Mouse (Mus musculus) midbrain, embryonic 14.5 days (tissue): ENCODE results near the gene Atp1a2. TPM values are rescaled to one million over a fixed set of nuclear protein-coding genes. Genes with fewer than 3 reads are reported as not detected.

Source experiments
- ATAC-seq: fragments of 200-750 bp; cut with Nextera tagmentation; 2 replicates; pipeline ENCODE4 v1.8.0; 2017; ENCODE audit warnings: moderate number of reproducible peaks, moderate library complexity; ENCODE audit not compliant: low FRiP score, low TSS enrichment
- DNase-seq: peaks from one replicate; pipeline ENCODE4 v3.0.0-alpha.2; 2015
- H3K27ac ChIP-seq: fragments of 300-500 bp; sonication (generic); replicated peaks from 2 replicates; pipeline ENCODE4 v1.5.1; 2014; ENCODE audit warnings: mild to moderate bottlenecking, low read depth, low read length, moderate library complexity
- H3K27me3 ChIP-seq: fragments of 300-500 bp; sonication (generic); 2 replicates; pipeline ENCODE4 v1.6.1; 2014; ENCODE audit warnings: low read length, control low read depth, mixed read lengths; ENCODE audit not compliant: control insufficient read depth, insufficient read depth
- H3K36me3 ChIP-seq: fragments of 300-500 bp; sonication (generic); 2 replicates; pipeline ENCODE4 v1.6.1; 2014; ENCODE audit warnings: low read length, control low read depth; ENCODE audit not compliant: control insufficient read depth, insufficient read depth
- H3K4me1 ChIP-seq: fragments of 300-500 bp; sonication (generic); 2 replicates; pipeline ENCODE4 v1.6.1; 2014; ENCODE audit warnings: mild to moderate bottlenecking, antibody characterized with exemption, low read length, control low read depth; ENCODE audit not compliant: control insufficient read depth, insufficient read depth
- H3K4me2 ChIP-seq: fragments of 300-500 bp; sonication (generic); 2 replicates; pipeline ENCODE4 v1.6.1; 2014; ENCODE audit warnings: mild to moderate bottlenecking, low read length, moderate library complexity
- H3K4me3 ChIP-seq: fragments of 300-500 bp; sonication (generic); replicated peaks from 2 replicates; pipeline ENCODE4 v1.5.1; 2014; ENCODE audit warnings: low read depth, low read length
- H3K9ac ChIP-seq: fragments of 300-500 bp; sonication (generic); replicated peaks from 2 replicates; pipeline ENCODE4 v1.6.1; 2014; ENCODE audit warnings: mild to moderate bottlenecking, low read length, moderate library complexity
- H3K9me3 ChIP-seq: fragments of 300-500 bp; sonication (generic); 2 replicates; pipeline ENCODE4 v1.6.1; 2016; ENCODE audit warnings: low read length, control low read depth, mixed read lengths; ENCODE audit not compliant: control insufficient read depth
- WGBS: fragments of 180-500 bp; shearing (Covaris S2); extraction: QIAGEN DNeasy Blood & Tissue Kit; methylation state at CpG from one replicate; pipeline ENCODE4 v1.1.7; 2014; 5-methylcytosine and 5-hydroxymethylcytosine counted together
- polyA plus RNA-seq: library from polyadenylated mRNA; unstranded; fragments of >200 nt; fragmentation: Nextera tagmentation; extraction: Ambion mirVana; gene quantifications from 2 replicates; pipeline ENCODE4 v1.2.1, GENCODE M21; 2014

Gene Atp1a2
- polyA plus RNA-seq, 1 experiment from 2014 or later: 18.2 TPM

- peak overlapping the region; percentile 59 for H3K4me3 ChIP-seq
- H3K9ac ChIP-seq: peak overlapping the region; percentile 59
- DNase-seq: peak; percentile 86
- no peaks in the 10 kb centered on the region for H3K36me3 ChIP-seq
- ATAC-seq: peak; percentile 65
- peak overlapping the region; percentile 76 for H3K4me2 ChIP-seq
- WGBS: under 1% methylated on average over 49 of the region's 55 CpGs
- peak overlapping the region; percentile 66; the same call in 1 of the 2 replicates for H3K27ac ChIP-seq
- peaks cover 32% of the 10 kb centered on the region for H3K4me1 ChIP-seq
- no peaks in the 10 kb centered on the region for H3K9me3 ChIP-seq
- H3K27me3 ChIP-seq: no peaks in the 10 kb centered on the region
Observed at GRCm38 (mm10) chr1:172311921-172312767, 14.3 kb upstream of the Atp1a2 start.

GRCm38 (mm10) chr1:172311248-172311906 is 13.5 kb upstream of the Atp1a2 start:
- ATAC-seq (no peak), DNase-seq (peak; percentile 59)
- Histone ChIP-seq H3K27me3 (no peaks in the 10 kb centered on the region), H3K4me1 (peaks cover 32% of the 10 kb centered on the region), H3K27ac (0 out of 2 replicates have a peak overlapping the region, but pooled peaks have one; percentile 66), H3K36me3 (no peaks in the 10 kb centered on the region), H3K4me3 (peak overlapping the region; percentile 59), H3K4me2 (peak overlapping the region; percentile 76), H3K9ac (no peak overlapping the region; the same call in 1 of the 2 replicates), H3K9me3 (no peaks in the 10 kb centered on the region)
- 12% methylated on average over 23 of the region's 23 CpGs for WGBS

- DNase-seq (peak; percentile 97), ATAC-seq (peak; percentile 77)
- Histone ChIP-seq H3K4me3 (peak overlapping the region; percentile 27), H3K36me3 (no peaks in the 10 kb centered on the region), H3K4me2 (peak overlapping the region; percentile 63), H3K4me1 (peaks cover 32% of the 10 kb centered on the region), H3K27ac (peak overlapping the region; percentile 70), H3K27me3 (no peaks in the 10 kb centered on the region), H3K9ac (no peak overlapping the region; the same call in 1 of the 2 replicates), H3K9me3 (no peaks in the 10 kb centered on the region)
- 2% methylated on average over 14 of the region's 14 CpGs for WGBS
Observed at GRCm38 (mm10) chr1:172309699-172310398, 12.0 kb upstream of the Atp1a2 start.

- no peak overlapping the region for H3K4me2 ChIP-seq
- ATAC-seq (no peak), DNase-seq (no peak)
- no peaks in the 10 kb centered on the region for H3K36me3 ChIP-seq
- 90% methylated on average over 1 of the region's 1 CpGs for WGBS
- no peak overlapping the region for H3K4me3 ChIP-seq
- no peaks in the 10 kb centered on the region for H3K27me3 ChIP-seq
- no peaks in the 10 kb centered on the region for H3K9me3 ChIP-seq
- H3K9ac ChIP-seq: no peak overlapping the region
- H3K27ac ChIP-seq: no peak overlapping the region
- peaks cover 23% of the 10 kb centered on the region for H3K4me1 ChIP-seq
Observed at GRCm38 (mm10) chr1:172308409-172308808, 10.5 kb upstream of the Atp1a2 start.

- no peak overlapping the region for H3K27ac ChIP-seq
- no peaks in the 10 kb centered on the region for H3K36me3 ChIP-seq
- H3K4me1 ChIP-seq: peaks cover 19% of the 10 kb centered on the region
- no peak for ATAC-seq
- H3K9ac ChIP-seq: no peak overlapping the region
- H3K4me3 ChIP-seq: no peak overlapping the region
- no peaks in the 10 kb centered on the region for H3K27me3 ChIP-seq
- WGBS: 67% methylated on average over 10 of the region's 10 CpGs
- H3K9me3 ChIP-seq: no peaks in the 10 kb centered on the region
- DNase-seq: no peak
- H3K4me2 ChIP-seq: no peak overlapping the region
Observed at GRCm38 (mm10) chr1:172307936-172308335, 10.1 kb upstream of the Atp1a2 start.

- WGBS: 77% methylated on average over 6 of the region's 6 CpGs
- Histone ChIP-seq H3K4me3 (no peak overlapping the region), H3K9me3 (no peaks in the 10 kb centered on the region), H3K9ac (no peak overlapping the region), H3K4me2 (no peak overlapping the region), H3K4me1 (peaks cover 22% of the 10 kb centered on the region), H3K27me3 (no peaks in the 10 kb centered on the region), H3K36me3 (no peaks in the 10 kb centered on the region), H3K27ac (no peak overlapping the region)
- DNase-seq: no peak
- no peak for ATAC-seq
Observed at GRCm38 (mm10) chr1:172306885-172307284, 9.0 kb upstream of the Atp1a2 start.

GRCm38 (mm10) chr1:172306196-172306595 is 8.3 kb upstream of the Atp1a2 start:
- H3K9me3 ChIP-seq: no peaks in the 10 kb centered on the region
- H3K36me3 ChIP-seq: no peaks in the 10 kb centered on the region
- no peaks in the 10 kb centered on the region for H3K27me3 ChIP-seq
- 93% methylated on average over 4 of the region's 4 CpGs for WGBS
- no peak overlapping the region for H3K27ac ChIP-seq
- H3K4me3 ChIP-seq: no peak overlapping the region
- no peak overlapping the region for H3K4me2 ChIP-seq
- DNase-seq (no peak), ATAC-seq (no peak)
- no peak overlapping the region for H3K9ac ChIP-seq
- peaks cover 20% of the 10 kb centered on the region for H3K4me1 ChIP-seq

- no peak overlapping the region for H3K4me3 ChIP-seq
- no peak overlapping the region for H3K9ac ChIP-seq
- peaks cover 17% of the 10 kb centered on the region; the same call in 1 of the 2 replicates for H3K4me1 ChIP-seq
- no peaks in the 10 kb centered on the region for H3K27me3 ChIP-seq
- no peaks in the 10 kb centered on the region for H3K36me3 ChIP-seq
- no peak for ATAC-seq
- 80% methylated on average over 3 of the region's 3 CpGs for WGBS
- no peaks in the 10 kb centered on the region for H3K9me3 ChIP-seq
- H3K4me2 ChIP-seq: no peak overlapping the region
- H3K27ac ChIP-seq: no peak overlapping the region
- DNase-seq: no peak
Observed at GRCm38 (mm10) chr1:172305635-172306034, 7.8 kb upstream of the Atp1a2 start.
